13 mouse cellular contexts compared by ENCODE assay signal in the genomic region with DNA sequence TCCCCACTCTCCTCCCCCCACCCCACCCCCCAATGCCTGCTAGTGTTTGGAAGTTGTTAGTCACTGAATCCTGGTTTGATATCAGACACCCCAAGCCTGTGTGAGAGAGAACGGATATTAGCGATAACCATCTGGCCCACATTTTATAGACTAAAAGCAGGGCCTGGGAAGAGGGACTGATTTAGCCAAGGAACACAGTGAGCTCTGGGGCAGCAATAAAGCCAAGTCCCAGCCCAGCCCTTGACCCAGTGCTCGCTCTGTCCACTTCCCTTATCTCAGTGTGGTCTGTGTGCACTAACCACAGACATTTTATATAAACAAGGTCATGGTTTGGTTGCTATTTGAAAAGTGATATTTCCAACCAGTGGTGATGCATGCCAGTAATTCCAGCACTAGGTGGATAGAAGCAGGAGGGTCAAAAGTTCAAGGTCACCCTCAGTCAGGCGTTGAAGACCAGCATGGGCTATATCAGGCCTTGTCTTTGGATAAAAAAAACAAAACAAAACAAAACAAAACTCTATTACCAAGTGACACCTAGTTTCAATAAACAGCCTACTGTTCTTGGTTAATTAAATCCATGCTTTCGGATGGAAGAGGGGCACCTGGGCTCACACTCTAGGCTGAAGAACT. TPM values are rescaled to one million over a fixed set of nuclear protein-coding genes. Genes with fewer than 3 reads are reported as not detected.
DNase-seq lines count a peak whose midpoint lies in the region; TF ChIP-seq lines count a peak whose summit lies in the region.
"Had no signal": no experiment of that assay in that cellular context is flagged by ENCODE, and none has a peak within 500 bp of the region (broad histone marks: within the 10 kb centered on the region; RNA-seq: fewer than 3 reads in every experiment).

No protein-coding gene starts in this region.

- H3K4me1 ChIP-seq in kidney, adult 2 months (ENCODE audit: control insufficient read depth, insufficient read depth, low read length), result peaks cover 5% of the 10 kb centered on the region; the same call in 1 of the 2 replicates
- peaks cover 22% of the 10 kb centered on the region for H3K4me1 ChIP-seq in embryonic facial prominence, embryonic 10.5 days

- no peaks in the 10 kb centered on the region for H3K27me3 ChIP-seq in kidney, adult 2 months (replicated peaks; ENCODE audit: control insufficient read depth, insufficient read depth, low read length)
- H3K27me3 ChIP-seq in embryonic facial prominence, embryonic 10.5 days (replicated peaks; ENCODE audit: low read depth, poor library complexity, severe bottlenecking), result no peaks in the 10 kb centered on the region

- WGBS in kidney, adult 2 months, result 39% methylated on average over 5 of the region's 5 CpGs
- 67% methylated on average over 5 of the region's 5 CpGs for WGBS in embryonic facial prominence, embryonic 10.5 days

- peak overlapping the region; percentile 18; the same call in 1 of the 2 replicates for H3K27ac ChIP-seq in kidney, adult 2 months (ENCODE audit: insufficient read depth, low read depth, low read length)
- no peak overlapping the region for H3K27ac ChIP-seq in embryonic facial prominence, embryonic 10.5 days (replicated peaks)

- no peak for TF ChIP-seq CTCF in kidney, adult 2 months (conservative IDR thresholded peaks at IDR 0.05; ENCODE audit: insufficient read depth, insufficient read length, low read depth, low read length)

- no peaks in the 10 kb centered on the region for H3K9me3 ChIP-seq in embryonic facial prominence, embryonic 10.5 days

- H3K4me3 ChIP-seq in kidney, adult 2 months (ENCODE audit: insufficient read depth, low read depth, low read length), result no peak overlapping the region
- no peak overlapping the region for H3K4me3 ChIP-seq in embryonic facial prominence, embryonic 10.5 days

- H3K36me3 ChIP-seq in kidney, adult 2 months (ENCODE audit: control insufficient read depth, insufficient read depth, low read length), result no peaks in the 10 kb centered on the region
- no peaks in the 10 kb centered on the region for H3K36me3 ChIP-seq in embryonic facial prominence, embryonic 10.5 days (replicated peaks)

- DNase-seq in kidney, adult 2 months, result peak; percentile 62
- no peak for DNase-seq in kidney, adult 18-20 months
- DNase-seq in ES-CJ7 (ENCODE audit: low read depth, low spot score), result peak; percentile 26
- DNase-seq in embryonic facial prominence, embryonic 10.5 days (ENCODE audit: low spot score), result peak; percentile 37
- DNase-seq in kidney, postnatal 4 days, result peak; percentile 22 to 45
- no peak for DNase-seq in thymus, postnatal 36 days
- DNase-seq in gastrocnemius, postnatal 25 days, result no peak
- no peak for DNase-seq in left cerebral cortex, adult 11 months (ENCODE audit: low spot score)
- DNase-seq: cerebellum, adult 2 months; heart, postnatal 4 days; lung, postnatal 4 days had no signal

- TF ChIP-seq POLR2A in kidney, adult 2 months (IDR thresholded peaks at IDR 0.05; ENCODE audit: low read depth, low read length), result no peak

RNA-seq across cellular contexts. Expression of a gene that starts 18.9 kb away (rescaled TPM):
- polyA plus RNA-seq in kidney, adult 2 months (2012; rRNA removed), result 23.9 and 31.5 TPM in 2 replicates
- polyA plus RNA-seq in embryonic facial prominence, embryonic 10.5 days (2016; fragmentation: Nextera tagmentation; extraction: Ambion mirVana), result 16.9 and 17.7 TPM in 2 replicates
- total RNA-seq in gastrocnemius, postnatal 25 days (2021), result 1 to 10 TPM; 6.7 to 7.7 TPM

RNA-seq across cellular contexts. Expression of a gene that starts 30.5 kb away (rescaled TPM):
- not detected in 2 replicates for polyA plus RNA-seq in kidney, adult 2 months (2012; rRNA removed)
- polyA plus RNA-seq in embryonic facial prominence, embryonic 10.5 days (2016; fragmentation: Nextera tagmentation; extraction: Ambion mirVana), result 0.21 and 0.50 TPM in 2 replicates
- not detected for total RNA-seq in gastrocnemius, postnatal 25 days (2021)
- polyA plus RNA-seq: activated CD4-positive, CD25-positive, alpha-beta regulatory T cell, adult 4 months; cerebellum, adult 2 months; gonadal fat pad, adult 2 months had no signal

Comparison
In these comparisons a context has a peak if more than half of its experiments do, and no peak if none do; other contexts are left out.
1. DNase-seq: peak in kidney, adult 2 months (single experiment), ES-CJ7 (single experiment), embryonic facial prominence, embryonic 10.5 days (single experiment) and kidney, postnatal 4 days (2 of 2); none in kidney, adult 18-20 months (single experiment), thymus, postnatal 36 days (0 of 2), gastrocnemius, postnatal 25 days (single experiment) and left cerebral cortex, adult 11 months (single experiment).